10 mouse cellular contexts compared by ENCODE assay signal in genomic region chr11:103884749-103885383, GRCm38 (mm10).
DNase-seq lines count a peak whose midpoint lies in the region; ATAC-seq and TF ChIP-seq lines count a peak whose summit lies in the region.
"Had no signal": no experiment of that assay in that cellular context is flagged by ENCODE, and none has a peak within 500 bp of the region (broad histone marks: within the 10 kb centered on the region; RNA-seq: fewer than 3 reads in every experiment).

No protein-coding gene starts in this region.

- peaks cover 22% of the 10 kb centered on the region; the same call in 1 of the 2 replicates for H3K36me3 ChIP-seq in forebrain, embryonic 14.5 days (ENCODE audit: control insufficient read depth, insufficient read depth, low read length)
- no peaks in the 10 kb centered on the region; the same call in 1 of the 2 replicates for H3K36me3 ChIP-seq in limb, embryonic 11.5 days (ENCODE audit: control insufficient read depth, insufficient read depth, low read length)
- H3K36me3 ChIP-seq in intestine, embryonic 15.5 days: peaks cover 6% of the 10 kb centered on the region

- H3K9ac ChIP-seq in forebrain, embryonic 14.5 days (ENCODE audit: low read length): no peak overlapping the region; the same call in 1 of the 2 replicates
- H3K9ac ChIP-seq in limb, embryonic 11.5 days (ENCODE audit: low read length): peak overlapping the region; percentile 9; the same call in 1 of the 2 replicates
- H3K9ac ChIP-seq in intestine, embryonic 15.5 days: no peak overlapping the region
- H3K9ac ChIP-seq: liver, embryonic 14.5 days had no signal

- peaks cover 8% of the 10 kb centered on the region for H3K4me1 ChIP-seq in forebrain, embryonic 14.5 days (ENCODE audit: control insufficient read depth, insufficient read depth, low read length)
- H3K4me1 ChIP-seq in limb, embryonic 11.5 days (ENCODE audit: control insufficient read depth, insufficient read depth, low read length): peaks cover 5% of the 10 kb centered on the region; the same call in 1 of the 2 replicates
- no peaks in the 10 kb centered on the region for H3K4me1 ChIP-seq in intestine, embryonic 15.5 days (replicated peaks)
- no peaks in the 10 kb centered on the region for H3K4me1 ChIP-seq in lung, adult 2 months (ENCODE audit: control insufficient read depth, insufficient read depth, low read length)

- TF ChIP-seq CTCF in lung, adult 2 months (IDR thresholded peaks at IDR 0.05; ENCODE audit: insufficient read depth, low read length): no peak

- 4% methylated on average over 13 of the region's 13 CpGs for WGBS in forebrain, embryonic 14.5 days
- 3% methylated on average over 13 of the region's 13 CpGs for WGBS in limb, embryonic 11.5 days
- 23% methylated on average over 13 of the region's 13 CpGs for WGBS in intestine, embryonic 15.5 days
- 62% methylated on average over 13 of the region's 13 CpGs for WGBS in lung, adult 2 months

- intact Hi-C loops in left cerebral cortex, postnatal 10 days (cut with DNase I): no loop called here

- H3K4me2 ChIP-seq in forebrain, embryonic 14.5 days (ENCODE audit: low read length): peak overlapping the region; percentile 8; the same call in 1 of the 2 replicates
- peak overlapping the region; percentile 40; the same call in 1 of the 2 replicates for H3K4me2 ChIP-seq in limb, embryonic 11.5 days (ENCODE audit: low read depth, severe bottlenecking)
- no peak overlapping the region for H3K4me2 ChIP-seq in intestine, embryonic 15.5 days (replicated peaks)

- H3K9me3 ChIP-seq in forebrain, embryonic 14.5 days (replicated peaks; ENCODE audit: control insufficient read depth, low read length): no peaks in the 10 kb centered on the region
- H3K9me3 ChIP-seq in limb, embryonic 11.5 days (ENCODE audit: control insufficient read depth, low read length): no peaks in the 10 kb centered on the region
- no peaks in the 10 kb centered on the region for H3K9me3 ChIP-seq in intestine, embryonic 15.5 days

- TF ChIP-seq POLR2A in lung, adult 2 months (IDR thresholded peaks at IDR 0.05; ENCODE audit: borderline replicate concordance, extremely low read depth, low read depth, low read length): no peak

- no peak overlapping the region for H3K4me3 ChIP-seq in forebrain, embryonic 14.5 days (ENCODE audit: low read depth, low read length)
- no peak overlapping the region for H3K4me3 ChIP-seq in limb, embryonic 11.5 days (ENCODE audit: low read depth, low read length)
- H3K4me3 ChIP-seq in intestine, embryonic 15.5 days (replicated peaks): no peak overlapping the region
- H3K4me3 ChIP-seq in lung, adult 2 months (replicated peaks; ENCODE audit: extremely low read depth, low read depth, low read length): no peak overlapping the region
- H3K4me3 ChIP-seq: erythroblast, embryonic 14.5 days had no signal

- DNase-seq in left cerebral cortex, adult 18-20 months (ENCODE audit: low spot score in 2 of 2): peak; percentile 36 to 60
- DNase-seq in left cerebral cortex, postnatal 10 days (ENCODE audit: extremely low spot score in 1 of 2, low spot score in 2 of 2): no peak
- peak; percentile 64 for DNase-seq in forebrain, embryonic 14.5 days (ENCODE audit: low spot score)
- DNase-seq in limb, embryonic 11.5 days (ENCODE audit: low spot score): peak; percentile 74
- DNase-seq in retina, postnatal 1 day: peak; percentile 58
- DNase-seq in lung, adult 2 months: no peak
- no peak for DNase-seq in testis, postnatal 14 days (ENCODE audit: low spot score)

- no peaks in the 10 kb centered on the region for H3K27me3 ChIP-seq in forebrain, embryonic 14.5 days (replicated peaks; ENCODE audit: control insufficient read depth, insufficient read depth, low read length)
- H3K27me3 ChIP-seq in limb, embryonic 11.5 days (ENCODE audit: control insufficient read depth, insufficient read depth, low read length): no peaks in the 10 kb centered on the region
- no peaks in the 10 kb centered on the region for H3K27me3 ChIP-seq in intestine, embryonic 15.5 days (replicated peaks)

- 0 out of 2 replicates have a peak overlapping the region, but pooled peaks have one; percentile 6 for H3K27ac ChIP-seq in forebrain, embryonic 14.5 days (ENCODE audit: low read depth, low read length)
- no peak overlapping the region for H3K27ac ChIP-seq in limb, embryonic 11.5 days (replicated peaks; ENCODE audit: low read depth, low read length)
- no peak overlapping the region for H3K27ac ChIP-seq in intestine, embryonic 15.5 days
- H3K27ac ChIP-seq: liver, embryonic 14.5 days had no signal

- ATAC-seq in forebrain, embryonic 14.5 days: peak; percentile 76
- peak; percentile 88 for ATAC-seq in limb, embryonic 11.5 days (ENCODE audit: insufficient number of reproducible peaks, low FRiP score, low TSS enrichment, low read depth)
- no peak for ATAC-seq in intestine, embryonic 15.5 days

Comparison
In these comparisons a context has a peak if more than half of its experiments do, and no peak if none do; other contexts are left out.
1. DNase-seq: peak in left cerebral cortex, adult 18-20 months (2 of 2), forebrain, embryonic 14.5 days (single experiment), limb, embryonic 11.5 days (single experiment) and retina, postnatal 1 day (single experiment); none in left cerebral cortex, postnatal 10 days (0 of 2), lung, adult 2 months (single experiment) and testis, postnatal 14 days (single experiment).